Mouse (Mus musculus): Measurements from ENCODE around the gene Dchs1.
"Not testable (repeated sequence)": the region's sequence is repeated elsewhere in the genome, so short reads cannot be mapped to it uniquely, and the experiment has no call there.

DNA sequence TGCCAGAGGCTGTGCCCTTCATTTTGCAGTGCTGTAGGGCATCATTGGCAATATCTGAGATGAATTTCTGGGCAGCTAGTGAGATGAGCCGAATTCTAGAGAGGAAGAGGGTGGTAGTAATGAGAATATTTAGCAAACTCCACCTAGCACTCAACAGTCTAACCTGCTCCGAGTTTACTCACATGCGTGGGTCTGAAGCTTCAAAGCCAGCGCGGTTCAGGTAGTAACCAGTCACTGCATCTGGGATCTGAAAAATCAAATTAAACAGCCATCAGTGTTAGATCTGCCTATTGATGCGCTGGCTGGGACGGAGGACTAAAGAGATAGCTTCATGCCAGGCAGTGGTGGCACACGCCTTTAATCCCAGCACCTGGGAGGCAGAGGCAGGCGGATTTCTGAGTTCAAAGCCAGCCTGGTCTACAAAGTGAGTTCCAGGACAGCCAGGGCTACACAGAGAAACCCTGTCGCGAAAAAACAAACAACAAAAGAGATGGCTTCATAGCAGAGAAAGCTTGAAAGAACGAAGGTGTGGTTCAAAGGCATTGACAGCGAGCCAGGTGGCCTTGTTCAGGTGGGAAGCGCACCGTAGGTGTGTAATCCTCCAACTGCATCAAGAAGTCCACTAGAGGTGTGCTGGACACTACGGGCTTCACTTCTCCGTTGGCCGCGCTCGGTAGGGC lies 44.1 kb downstream of the Dchs1 start:
- not testable (repeated sequence) for TF ChIP-seq POLR2A (IDR thresholded peaks at IDR 0.05; ENCODE audit: extremely low read depth, insufficient read depth, low read length); CTCF (IDR thresholded peaks at IDR 0.05; ENCODE audit: low read depth, low read length)

All from liver, adult 2 months (tissue).